Mouse (Mus musculus): ENCODE results near the gene Psors1c2.

GRCm38 (mm10) chr17:35502762-35503161 lies 30.2 kb upstream of the Psors1c2 start:
- TF ChIP-seq POLR2A (IDR thresholded peaks at IDR 0.05; ENCODE audit: low read depth, low read length) (no peak), CTCF (IDR thresholded peaks at IDR 0.05; ENCODE audit: borderline replicate concordance, insufficient read depth, low read length) (no peak)
